Mouse (Mus musculus) c-Kit-positive CD71-positive TER-119-negative erythroid progenitor cells, embryonic 14.5 days (primary cell): ENCODE results near the gene Dnajb5.

Experiments
- DNase-seq: peaks from one replicate; pipeline ENCODE4 v3.0.0-alpha.2; 2013; ENCODE audit warnings: low read depth

The Dnajb5 gene

GRCm38 (mm10) chr4:42944185-42944584 is 5.4 kb upstream of the Dnajb5 start:
- no peak for DNase-seq

- no peak for DNase-seq
Observed at GRCm38 (mm10) chr4:42945043-42945442, 4.6 kb upstream of the Dnajb5 start.

DNA sequence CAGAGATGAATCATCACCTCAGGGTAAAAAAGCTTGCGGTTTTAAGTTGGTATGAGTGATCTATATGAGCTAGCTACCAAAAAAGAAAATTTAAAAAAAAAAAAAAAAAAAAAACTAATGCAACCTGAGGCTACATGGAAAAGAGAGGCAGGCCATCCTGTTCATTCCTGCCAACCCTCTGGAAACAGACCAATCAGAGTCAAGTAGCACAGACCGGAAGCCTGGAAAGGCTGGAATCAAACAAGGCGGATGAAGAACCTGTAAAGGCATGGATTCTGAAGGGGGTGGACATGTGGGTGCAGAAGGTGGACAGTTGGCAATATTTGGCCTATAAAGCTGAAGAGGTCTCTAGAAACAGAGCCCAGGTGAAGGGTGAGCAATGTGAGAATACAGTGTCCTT is 4.2 kb upstream of the Dnajb5 start:
- no peak for DNase-seq

DNA sequence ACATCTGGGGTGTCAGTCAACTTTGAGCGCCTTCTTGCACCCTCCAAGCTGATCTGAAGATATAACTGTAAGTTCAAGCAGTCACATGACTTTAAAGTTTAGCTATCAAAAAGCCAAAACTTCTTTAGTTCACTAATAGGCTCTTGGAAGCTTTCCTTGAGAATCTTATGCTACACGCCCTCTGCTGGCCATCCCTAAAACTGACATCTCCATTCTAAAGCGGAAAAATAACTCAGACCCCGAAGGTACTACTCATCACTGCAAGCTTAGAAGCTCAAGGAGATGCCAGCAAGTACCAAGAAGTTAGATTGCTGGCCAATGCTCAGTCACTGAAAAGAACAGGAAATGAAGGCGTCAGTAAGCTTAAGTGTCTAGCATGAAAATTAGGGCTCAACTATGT is 3.7 kb upstream of the Dnajb5 start:
- no peak for DNase-seq

GRCm38 (mm10) chr4:42946733-42947290 is 2.8 kb upstream of the Dnajb5 start:
- DNase-seq: no peak

GRCm38 (mm10) chr4:42948527-42948926 is 1.1 kb upstream of the Dnajb5 start:
- DNase-seq: no peak

DNA sequence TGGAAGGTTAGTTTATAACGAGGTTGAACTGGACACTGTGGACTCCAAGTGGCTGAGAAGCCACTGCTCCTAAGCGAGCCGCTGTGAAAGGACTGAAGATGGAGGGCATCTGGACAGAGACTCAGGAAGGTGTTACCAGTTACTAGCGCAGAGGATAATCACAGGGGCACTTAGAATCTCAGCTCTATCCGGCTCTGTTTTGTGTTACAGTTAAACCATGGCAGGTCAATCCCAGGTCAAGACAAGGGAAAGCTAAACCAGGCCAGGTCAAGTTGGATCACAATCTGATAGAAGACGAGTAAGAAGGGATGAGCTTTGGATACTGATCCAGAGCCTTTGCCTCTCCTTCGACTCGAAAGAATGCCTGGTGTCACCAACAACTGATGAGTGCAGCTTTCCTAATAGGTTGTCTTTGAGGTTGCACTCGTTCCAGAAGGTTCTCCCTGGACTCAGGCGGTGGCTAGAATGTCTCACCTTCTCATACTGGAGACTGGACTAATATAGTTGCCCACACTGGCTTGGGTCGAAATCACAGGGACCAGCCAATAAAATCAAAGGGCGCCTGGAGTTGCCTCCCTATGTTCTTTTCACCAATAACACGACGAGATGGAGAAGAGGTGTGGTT is 451 bp upstream of the Dnajb5 start:
- no peak for DNase-seq

- DNase-seq: no peak
Observed at GRCm38 (mm10) chr4:42950065-42950558, 498 bp downstream of the Dnajb5 start.

DNA sequence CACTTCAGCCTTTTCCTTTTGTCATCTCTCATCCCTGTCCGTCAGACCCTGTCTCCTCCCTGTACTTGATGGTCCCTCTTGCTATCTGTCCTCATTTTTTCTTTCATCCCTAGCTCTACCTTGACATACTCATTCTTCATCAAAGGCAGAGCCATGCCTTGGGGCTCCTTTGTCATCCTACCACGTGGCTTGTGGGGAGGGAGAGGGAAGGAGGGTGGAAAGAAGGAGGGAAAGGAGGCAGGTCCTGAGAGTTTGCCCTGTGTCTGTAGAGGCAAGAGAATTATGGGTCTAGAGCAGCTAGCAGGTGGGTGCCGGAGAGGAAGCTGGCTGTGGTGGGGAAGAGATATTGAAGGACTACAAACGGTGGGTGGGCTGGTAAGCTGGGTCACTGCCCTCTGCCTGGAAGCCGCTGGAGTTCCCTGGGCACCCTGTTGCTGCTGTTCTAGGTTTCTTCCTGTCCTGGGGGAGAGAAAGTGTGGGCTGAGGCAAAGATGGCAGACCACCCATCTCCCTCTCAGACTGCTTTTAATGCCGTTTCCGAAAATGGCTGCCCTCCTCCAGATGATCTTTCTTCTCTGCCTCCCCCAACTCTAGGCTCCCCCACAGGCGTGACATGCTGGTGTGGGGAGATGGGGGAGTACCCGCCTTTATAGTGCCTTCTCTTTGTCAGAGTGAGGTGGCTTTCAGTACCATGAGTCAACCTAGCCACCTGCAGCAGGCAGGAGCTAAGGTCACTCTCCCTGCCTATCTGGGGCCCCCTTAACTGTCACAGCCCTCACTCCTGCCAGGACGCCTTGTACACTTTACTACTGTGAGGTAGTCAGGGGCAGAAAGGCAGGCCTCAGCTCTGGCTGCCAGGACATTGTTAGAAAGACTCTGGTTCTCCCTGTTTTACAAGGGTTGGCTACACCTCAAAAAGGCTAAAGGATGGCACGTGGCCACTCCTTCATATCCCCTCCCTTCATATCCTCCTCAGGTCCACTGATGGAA is 1.9 kb downstream of the Dnajb5 start:
- no peak for DNase-seq

DNA sequence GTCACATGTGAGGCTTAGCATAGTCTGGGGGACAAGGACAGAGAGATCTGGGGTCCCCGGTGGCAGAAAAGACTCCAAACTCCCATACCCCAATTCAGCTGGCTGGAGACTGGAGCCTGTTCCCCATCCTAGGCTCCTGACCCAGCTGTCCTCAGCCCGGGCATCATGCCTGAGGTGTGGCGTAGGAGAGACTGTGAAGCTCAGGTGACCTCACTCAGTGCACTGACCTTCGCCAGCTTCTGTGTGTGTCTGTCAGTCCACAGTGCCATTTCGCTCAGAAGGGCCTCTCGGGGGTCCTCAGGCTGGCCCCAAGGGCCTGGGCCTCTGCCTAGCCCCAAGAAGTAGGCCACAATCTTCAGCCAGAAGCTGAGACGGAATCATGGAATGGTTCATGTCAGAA is 2.9 kb downstream of the Dnajb5 start:
- DNase-seq: no peak

DNA sequence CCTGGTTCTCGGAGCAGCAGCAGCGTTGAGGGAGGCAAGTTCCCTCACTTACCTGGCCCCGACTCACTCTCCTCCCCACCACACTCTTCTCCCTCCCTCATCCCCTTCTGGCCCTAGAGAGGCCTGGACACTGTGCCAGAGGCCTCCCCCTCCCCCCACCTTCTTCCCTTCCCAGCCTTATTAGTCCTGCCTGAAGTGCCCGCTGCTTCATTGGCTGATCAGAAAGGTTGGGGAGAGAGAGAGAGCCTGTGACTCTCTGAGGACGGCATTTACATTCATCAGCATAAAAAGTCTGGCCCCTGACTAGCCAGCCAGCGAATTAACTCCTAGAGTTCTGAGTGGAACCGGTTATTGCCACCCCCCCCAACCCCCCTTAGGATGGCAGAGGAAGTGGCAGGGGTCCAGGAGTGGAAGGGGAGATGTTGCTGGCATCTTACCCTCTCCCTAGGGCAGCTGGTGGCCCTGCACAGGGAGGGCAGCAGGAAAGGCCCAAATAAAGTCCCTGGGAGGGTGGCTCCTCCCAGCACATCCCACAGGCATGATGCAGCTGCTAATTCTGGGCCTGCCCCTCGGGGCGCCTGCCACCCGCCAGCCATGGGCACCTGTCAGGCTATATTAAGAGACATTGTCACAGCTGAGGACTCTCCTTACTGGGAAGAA is 4.0 kb downstream of the Dnajb5 start:
- no peak for DNase-seq

- no peak for DNase-seq
Observed at GRCm38 (mm10) chr4:42954297-42954696, 4.7 kb downstream of the Dnajb5 start.

DNA sequence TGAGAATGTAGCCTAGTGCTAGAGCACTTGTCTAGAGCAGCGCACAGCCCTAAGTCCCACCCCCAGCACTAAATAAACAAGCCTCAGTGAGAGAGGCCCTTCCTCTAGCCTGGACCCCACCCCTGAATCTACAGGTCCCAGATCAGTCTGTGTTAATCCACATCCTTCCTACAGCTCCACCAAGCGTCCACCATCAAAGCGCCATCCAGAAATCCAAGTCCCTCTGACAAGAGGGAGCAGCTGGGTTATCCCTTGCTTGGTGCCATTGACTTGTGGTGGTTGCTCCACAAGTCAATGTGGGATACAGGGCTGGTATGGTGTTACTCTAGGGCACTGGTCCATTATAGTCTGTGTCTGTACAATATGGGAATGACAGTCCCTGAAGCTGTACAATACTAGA is 5.6 kb downstream of the Dnajb5 start:
- no peak for DNase-seq

- DNase-seq: no peak
Observed at GRCm38 (mm10) chr4:42956581-42956980, 7.0 kb downstream of the Dnajb5 start.

DNA sequence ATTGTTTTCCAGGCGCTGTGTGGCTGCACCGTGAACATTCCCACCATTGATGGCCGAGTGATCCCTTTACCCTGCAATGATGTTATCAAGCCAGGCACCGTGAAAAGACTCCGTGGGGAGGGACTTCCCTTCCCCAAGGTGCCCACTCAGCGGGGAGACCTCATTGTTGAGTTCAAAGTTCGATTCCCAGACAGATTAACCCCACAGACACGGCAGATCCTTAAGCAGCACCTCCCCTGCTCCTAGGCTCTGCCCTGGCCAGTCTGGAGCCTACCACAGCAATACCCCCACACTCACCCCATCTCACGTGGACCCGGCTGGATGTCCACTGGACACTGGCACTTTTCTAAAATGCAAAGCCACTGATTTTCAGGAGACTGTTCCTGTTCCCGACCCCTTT is 7.7 kb downstream of the Dnajb5 start:
- DNase-seq: no peak

- DNase-seq: no peak
Observed at GRCm38 (mm10) chr4:42957979-42958378, 8.4 kb downstream of the Dnajb5 start.

GRCm38 (mm10) chr4:42958942-42959341 is 9.3 kb downstream of the Dnajb5 start:
- no peak for DNase-seq

GRCm38 (mm10) chr4:42959382-42959781 is 9.8 kb downstream of the Dnajb5 start:
- no peak for DNase-seq

- no peak for DNase-seq
Observed at GRCm38 (mm10) chr4:42961592-42961991, 12.0 kb downstream of the Dnajb5 start.

- no peak for DNase-seq
Observed at GRCm38 (mm10) chr4:42963480-42963879, 13.9 kb downstream of the Dnajb5 start.

GRCm38 (mm10) chr4:42965039-42965719 is 15.6 kb downstream of the Dnajb5 start:
- no peak for DNase-seq

- no peak for DNase-seq
Observed at GRCm38 (mm10) chr4:42969304-42969703, 19.7 kb downstream of the Dnajb5 start, which contains the start of gene 1700022I11Rik. 1700022I11Rik (plus strand) TSS chr4:42969604.
